19 mouse cellular contexts compared by ENCODE assay signal in genomic region chr4:101448701-101449100, GRCm38 (mm10).
"Had no signal": no experiment of that assay in that cellular context is flagged by ENCODE, and none has a peak within 500 bp of the region (broad histone marks: within the 10 kb centered on the region; RNA-seq: fewer than 3 reads in every experiment).

No protein-coding gene starts in this region.

- H3K4me2 ChIP-seq: limb, embryonic 13.5 days; liver, embryonic 13.5 days; lung, embryonic 15.5 days; neural tube, embryonic 12.5 days; neural tube, embryonic 15.5 days; stomach, embryonic 15.5 days had no signal

- H3K27me3 ChIP-seq: limb, embryonic 13.5 days; liver, embryonic 13.5 days; lung, embryonic 15.5 days; megakaryocyte, embryonic 14.5 days; neural tube, embryonic 12.5 days; neural tube, embryonic 15.5 days; stomach, embryonic 15.5 days had no signal

- ATAC-seq: inflammation-experienced regulatory T-cells, adult 6 months; intestine, embryonic 16.5 days had no signal

- H3K4me1 ChIP-seq: limb, embryonic 13.5 days; liver, embryonic 13.5 days; lung, embryonic 15.5 days; midbrain, embryonic 10.5 days; neural tube, embryonic 12.5 days; neural tube, embryonic 15.5 days; stomach, embryonic 15.5 days had no signal

- DNase-seq: kidney, adult 18-20 months; kidney, postnatal 4 days; layer of hippocampus, adult 9-11 months; liver, embryonic 13.5 days; midbrain, embryonic 14.5 days; right cerebral cortex, adult 18-20 months; right cerebral cortex, postnatal 25 days; spleen, adult 18-20 months; thymus, postnatal 25 days had no signal

- H3K36me3 ChIP-seq: liver, embryonic 13.5 days; lung, embryonic 15.5 days; neural tube, embryonic 12.5 days; neural tube, embryonic 15.5 days; stomach, embryonic 15.5 days had no signal

- H3K9me3 ChIP-seq: limb, embryonic 10.5 days; limb, embryonic 13.5 days; liver, embryonic 13.5 days; lung, embryonic 15.5 days; megakaryocyte, embryonic 14.5 days; midbrain, embryonic 10.5 days; neural tube, embryonic 12.5 days; neural tube, embryonic 15.5 days; stomach, embryonic 15.5 days had no signal

- H3K27ac ChIP-seq: limb, embryonic 10.5 days; limb, embryonic 13.5 days; liver, embryonic 13.5 days; lung, embryonic 15.5 days; midbrain, embryonic 10.5 days; neural tube, embryonic 12.5 days; neural tube, embryonic 15.5 days; stomach, embryonic 15.5 days had no signal

- H3K9ac ChIP-seq: limb, embryonic 13.5 days; liver, embryonic 13.5 days; lung, embryonic 15.5 days; neural tube, embryonic 12.5 days; neural tube, embryonic 15.5 days; stomach, embryonic 15.5 days had no signal

- H3K4me3 ChIP-seq: limb, embryonic 10.5 days; limb, embryonic 13.5 days; liver, embryonic 13.5 days; lung, embryonic 15.5 days; megakaryocyte, embryonic 14.5 days; midbrain, embryonic 10.5 days; neural tube, embryonic 12.5 days; neural tube, embryonic 15.5 days; stomach, embryonic 15.5 days had no signal
